Mouse (Mus musculus) layer of hippocampus, adult 2 months (tissue): ENCODE data around the gene Hspb7. TPM values are rescaled to one million over a fixed set of nuclear protein-coding genes. Genes with fewer than 3 reads are reported as not detected.
A peak's percentile ranks its signal among the peaks of the same experiment; 100 is the strongest.

Experiments
- DNase-seq, 2 experiments: peaks; one replicate each; pipeline ENCODE4 v3.0.0; 2022; ENCODE audit warnings: low spot score in 2 of 2
- H3K27ac ChIP-seq: fragments of 200-600 bp; 2 replicates; pipeline ENCODE4 v1.8.1; 2022
- H3K4me3 ChIP-seq: fragments of 200-600 bp; 2 replicates; pipeline ENCODE4 v1.8.1; 2022; ENCODE audit warnings: mild to moderate bottlenecking
- CTCF ChIP-seq: fragments of 200-600 bp; conservative IDR thresholded peaks from 2 replicates; pipeline ENCODE4 v1.8.1; 2022; ENCODE audit warnings: antibody characterized with exemption, mild to moderate bottlenecking, moderate library complexity
- total RNA-seq, 2 experiments: library from RNA; stranded (reverse); gene quantifications; 2 replicates each; pipeline ENCODE4 v1.2.3; 2021

Gene Hspb7
- total RNA-seq, 2 experiments from 2014 or later, result 0.12 TPM; not detected in 1

DNA sequence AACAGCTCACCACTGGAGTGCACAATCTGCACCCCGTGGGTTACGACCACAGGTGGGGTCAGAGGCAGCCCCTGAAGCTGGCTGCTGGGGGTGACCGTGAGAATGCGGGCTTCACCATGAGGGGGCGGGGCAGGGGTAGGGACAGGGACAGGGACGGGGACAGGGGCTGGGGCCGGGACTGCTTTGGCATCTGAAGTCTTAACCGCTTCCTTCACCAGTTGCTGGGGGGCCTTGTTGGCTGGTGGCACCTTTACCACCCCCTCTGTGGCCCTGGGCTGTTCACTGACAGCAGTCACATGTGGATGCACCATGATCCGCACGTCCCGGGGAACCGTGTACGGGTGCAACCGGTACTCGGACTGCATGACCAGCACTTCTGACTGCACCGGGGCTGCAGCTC is 50.9 kb downstream of the Hspb7 start:
- TF ChIP-seq CTCF, result no peak
- Histone ChIP-seq H3K27ac (no peak overlapping the region), H3K4me3 (no peak overlapping the region)
- DNase-seq, result no peak

- TF ChIP-seq CTCF, result no peak
- no peak for DNase-seq
- H3K27ac ChIP-seq, result no peak overlapping the region
- H3K4me3 ChIP-seq, result no peak overlapping the region
These were observed 52.2 kb downstream of the Hspb7 start for GRCm38 (mm10) chr4:141472641-141473321.

- H3K4me3 ChIP-seq, result no peak overlapping the region
- no peak for DNase-seq
- H3K27ac ChIP-seq, result no peak overlapping the region
- TF ChIP-seq CTCF, result 0 out of 2 replicates have a peak, but pooled peaks have one; percentile 9
These were observed 53.9 kb downstream of the Hspb7 start for GRCm38 (mm10) chr4:141474431-141474830.

Other genes with a start within 250 kb of the Hspb7 start
- gene Rsg1, start 206.8 kb upstream of the Hspb7 start, total RNA-seq, result 1 to 10 TPM; 2.5 to 5.4 TPM
- 10 to 100 TPM; 15.5 to 16.2 TPM for gene Arhgef19, start 181.3 kb upstream of the Hspb7 start, total RNA-seq
- 1 to 10 TPM in 1 of 2 experiments, under 1 TPM in 1; 0.86 to 1.3 TPM for gene Epha2, start 119.5 kb upstream of the Hspb7 start, total RNA-seq
- gene Fam131c, start 52.6 kb upstream of the Hspb7 start, total RNA-seq, result 1 to 10 TPM; 2.5 to 2.6 TPM
- not detected for gene Clcnka, start 22.1 kb upstream of the Hspb7 start, total RNA-seq
- not detected for gene Clcnkb, start 4.8 kb upstream of the Hspb7 start, total RNA-seq
- gene Srarp, start 15.3 kb downstream of the Hspb7 start, total RNA-seq, result 1 to 10 TPM; 4.1 to 5.3 TPM
- gene Zbtb17, start 23.9 kb downstream of the Hspb7 start, total RNA-seq, result 10 to 100 TPM; 33.8 to 34.6 TPM
- 10 to 100 TPM; 56.0 to 68.1 TPM for gene Spen, start 117.8 kb downstream of the Hspb7 start, total RNA-seq
- gene Fblim1, start 185.3 kb downstream of the Hspb7 start, total RNA-seq, result under 1 TPM; 0.47 to 0.90 TPM
- gene Tmem82, start 197.9 kb downstream of the Hspb7 start, total RNA-seq, result under 1 TPM; 0.37 to 0.56 TPM
- 1 to 10 TPM; 1.6 to 3.6 TPM for gene Slc25a34, start 203.0 kb downstream of the Hspb7 start, total RNA-seq
- gene Plekhm2, start 244.1 kb downstream of the Hspb7 start, total RNA-seq, result 10 to 100 TPM; 74.1 to 80.6 TPM